Mouse (Mus musculus) brain, embryonic 18.5 days (tissue): Measurements from ENCODE around the gene Ighmbp2.
"Not testable (repeated sequence)": the region's sequence is repeated elsewhere in the genome, so short reads cannot be mapped to it uniquely, and the experiment has no call there.

Experiments used
- DNase-seq: peaks from one replicate; pipeline ENCODE4 v3.0.0-alpha.2; 2012; ENCODE audit warnings: low read depth, low spot score

Ighmbp2 gene

GRCm38 (mm10) chr19:3281886-3282285 is 931 bp downstream of the Ighmbp2 start:
- DNase-seq, result no peak

GRCm38 (mm10) chr19:3275744-3276365 is 7.0 kb downstream of the Ighmbp2 start:
- DNase-seq, result no peak

- DNase-seq, result no peak
Measured at GRCm38 (mm10) chr19:3273331-3273730, 9.5 kb downstream of the Ighmbp2 start.

- no peak for DNase-seq
Measured at GRCm38 (mm10) chr19:3271366-3271765, 11.5 kb downstream of the Ighmbp2 start.

GRCm38 (mm10) chr19:3269803-3270202 is 13.0 kb downstream of the Ighmbp2 start:
- DNase-seq, result no peak

GRCm38 (mm10) chr19:3269279-3269678 is 13.5 kb downstream of the Ighmbp2 start:
- DNase-seq, result no peak

- no peak for DNase-seq
Measured at GRCm38 (mm10) chr19:3268218-3268980, 14.4 kb downstream of the Ighmbp2 start.

- DNase-seq, result no peak
Measured at GRCm38 (mm10) chr19:3267340-3267739, 15.5 kb downstream of the Ighmbp2 start.

GRCm38 (mm10) chr19:3266676-3267075 is 16.1 kb downstream of the Ighmbp2 start:
- DNase-seq, result no peak

GRCm38 (mm10) chr19:3266136-3266535 is 16.7 kb downstream of the Ighmbp2 start:
- DNase-seq, result no peak

GRCm38 (mm10) chr19:3265180-3265579 is 17.6 kb downstream of the Ighmbp2 start:
- no peak for DNase-seq

- no peak for DNase-seq
Measured at GRCm38 (mm10) chr19:3264348-3264747, 18.5 kb downstream of the Ighmbp2 start.

- no peak for DNase-seq
Measured at GRCm38 (mm10) chr19:3261764-3262525, 20.9 kb downstream of the Ighmbp2 start.

GRCm38 (mm10) chr19:3261336-3261735 is 21.5 kb downstream of the Ighmbp2 start:
- DNase-seq, result no peak

GRCm38 (mm10) chr19:3260591-3260990 is 22.2 kb downstream of the Ighmbp2 start:
- DNase-seq, result no peak

- no peak for DNase-seq
Measured at GRCm38 (mm10) chr19:3260016-3260415, 22.8 kb downstream of the Ighmbp2 start.

GRCm38 (mm10) chr19:3225261-3225660 is 57.6 kb downstream of the Ighmbp2 start:
- DNase-seq, result not testable (repeated sequence)

- not testable (repeated sequence) for DNase-seq
Measured at GRCm38 (mm10) chr19:3214937-3215336, 67.9 kb downstream of the Ighmbp2 start.
